Mouse (Mus musculus) lung, postnatal 10 days (tissue): ENCODE measurements around the gene Prcc.
"Not testable (repeated sequence)": the region's sequence is repeated elsewhere in the genome, so short reads cannot be mapped to it uniquely, and the experiment has no call there.

Experiments used
- DNase-seq: peaks from one replicate; pipeline ENCODE4 v3.0.0; 2021

Prcc gene

GRCm38 (mm10) chr3:87840858-87841257 is 44.5 kb downstream of the Prcc start:
- DNase-seq: no peak

- DNase-seq: peak; percentile 84
Measured at GRCm38 (mm10) chr3:87838622-87839021, 46.8 kb downstream of the Prcc start.

GRCm38 (mm10) chr3:87833482-87833881 is 51.9 kb downstream of the Prcc start:
- no peak for DNase-seq

- no peak for DNase-seq
Measured at GRCm38 (mm10) chr3:87832109-87832859, 53.1 kb downstream of the Prcc start.

DNA sequence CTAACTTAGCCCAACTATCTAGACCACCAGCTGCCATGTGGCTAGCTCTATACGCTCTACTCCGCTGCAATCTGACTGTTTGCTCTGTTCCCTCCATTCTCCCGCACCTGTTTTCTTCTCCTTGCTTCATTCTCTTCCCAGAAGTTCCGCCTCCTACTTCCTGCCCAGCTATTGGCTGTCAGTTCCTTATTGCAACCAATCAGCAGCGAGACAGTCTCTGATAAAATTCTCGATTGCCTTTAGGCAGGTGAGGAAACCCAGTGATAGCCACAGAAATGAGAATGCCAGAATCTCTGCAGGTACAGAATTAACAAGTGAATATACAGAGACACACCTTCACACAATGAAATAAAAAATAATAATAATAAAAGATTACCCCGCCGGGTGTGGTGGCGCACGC is 56.4 kb downstream of the Prcc start:
- no peak for DNase-seq

DNA sequence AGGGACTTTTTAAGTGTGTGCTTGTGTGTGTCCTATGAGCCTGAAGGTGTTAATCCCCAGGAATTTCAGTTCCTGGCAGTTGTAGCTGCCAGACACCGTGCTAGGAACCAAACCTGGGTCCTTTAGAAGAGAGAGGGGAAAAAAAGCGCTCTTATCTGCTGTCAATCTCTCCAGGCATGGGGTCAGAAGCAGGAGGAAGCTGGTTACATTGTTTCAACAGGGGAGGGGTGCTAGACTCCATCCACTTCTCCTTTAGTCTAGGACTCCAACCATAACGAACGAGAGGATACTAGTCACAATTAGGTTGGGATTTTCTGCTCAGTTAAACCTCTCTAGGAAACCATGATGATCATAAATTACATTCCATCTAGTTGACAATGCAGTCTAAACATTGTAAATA is 57.0 kb downstream of the Prcc start:
- no peak for DNase-seq

- DNase-seq: not testable (repeated sequence)
Measured at GRCm38 (mm10) chr3:87824206-87824605, 61.2 kb downstream of the Prcc start, which contains the start of gene Pear1. Gene Pear1, minus strand, starts transcription at chr3:87824306.

DNA sequence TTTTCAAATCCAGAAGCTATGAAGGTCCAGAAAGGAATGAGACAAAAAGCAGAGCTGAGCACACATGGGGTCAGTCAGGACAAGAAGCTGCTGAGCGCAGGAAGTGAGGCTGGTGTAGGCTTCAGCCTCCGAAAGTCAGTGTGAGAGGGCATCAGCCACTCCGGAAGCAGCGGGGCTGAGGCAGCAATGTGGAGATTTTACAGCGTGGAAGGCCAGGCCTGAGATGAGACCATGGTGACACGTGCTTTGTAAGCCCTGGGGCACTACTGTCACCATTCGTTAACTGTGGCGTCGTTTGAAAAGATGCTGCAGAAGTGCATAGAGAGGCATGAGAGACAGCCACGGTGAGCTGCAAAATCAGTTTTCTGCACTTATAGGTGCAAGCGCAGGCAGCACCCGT is 67.2 kb downstream of the Prcc start:
- DNase-seq: no peak

GRCm38 (mm10) chr3:87816646-87817093 is 68.7 kb downstream of the Prcc start:
- DNase-seq: peak; percentile 84

- DNase-seq: peak; percentile 15
Measured at GRCm38 (mm10) chr3:87816166-87816565, 69.2 kb downstream of the Prcc start.

GRCm38 (mm10) chr3:87812873-87813272 is 72.5 kb downstream of the Prcc start:
- DNase-seq: no peak

DNA sequence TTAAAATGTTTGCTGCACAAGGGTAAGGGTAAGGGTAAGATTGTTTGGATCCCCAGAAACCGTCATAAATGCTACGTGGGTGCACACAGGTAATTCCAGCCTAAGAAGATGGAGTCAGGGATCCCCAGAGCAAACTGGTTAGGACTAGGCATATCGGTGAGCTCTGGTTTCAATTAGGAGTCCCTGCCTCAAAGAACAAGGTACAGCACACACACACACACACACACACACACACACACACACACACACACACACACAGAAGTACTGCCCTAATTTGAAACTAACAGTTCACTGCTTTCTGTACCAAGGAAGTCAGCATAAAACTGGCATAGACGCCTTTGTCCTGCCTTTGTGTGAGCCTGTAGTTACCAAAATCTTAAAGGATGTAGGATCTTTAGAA is 73.0 kb downstream of the Prcc start:
- DNase-seq: no peak

DNA sequence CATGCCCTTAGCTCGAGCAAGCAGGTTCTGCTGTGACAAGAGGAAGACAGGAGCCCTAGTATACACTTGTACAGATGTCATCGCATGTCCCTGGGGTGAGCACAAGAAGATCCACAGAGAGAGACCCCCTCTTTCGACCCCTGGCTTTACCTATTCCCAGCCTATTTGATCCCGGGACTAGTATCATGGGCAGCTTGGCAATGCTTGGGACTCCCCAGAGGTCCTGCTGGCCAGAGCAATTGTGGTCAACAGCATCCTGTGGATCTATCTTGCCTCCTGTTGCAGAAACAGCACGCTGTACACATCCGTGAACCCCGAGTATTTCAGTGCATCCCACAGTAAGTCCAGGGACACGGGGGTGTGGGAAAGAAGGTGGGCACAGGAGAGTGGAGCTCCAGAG is 74.1 kb downstream of the Prcc start:
- no peak for DNase-seq

- peak; percentile 35 for DNase-seq
Measured at GRCm38 (mm10) chr3:87809322-87809962, 76.0 kb downstream of the Prcc start.
